Mouse (Mus musculus) liver, embryonic 14.5 days (tissue): ENCODE measurements around the gene Cbln3. TPM values are rescaled to one million over a fixed set of nuclear protein-coding genes. Genes with fewer than 3 reads are reported as not detected.

ENCODE experiments used
- ATAC-seq: fragments of 200-750 bp; cut with Nextera tagmentation; 2 replicates; pipeline ENCODE4 v1.8.0; 2017; ENCODE audit warnings: moderate number of reproducible peaks, mild to moderate bottlenecking, moderate library complexity; ENCODE audit not compliant: insufficient read depth
- DNase-seq, 3 experiments: peaks; one replicate each; pipeline ENCODE4 v3.0.0-alpha.2; 2012 to 2013; ENCODE audit warnings: low read depth in 3 of 3, low spot score in 3 of 3
- H3K27ac ChIP-seq: fragments of 300-500 bp; sonication (generic); 2 replicates; pipeline ENCODE4 v1.5.1; 2014; ENCODE audit warnings: moderate library complexity, mild to moderate bottlenecking, control low read depth, inconsistent platforms
- H3K27me3 ChIP-seq: fragments of 300-500 bp; sonication (generic); 2 replicates; pipeline ENCODE4 v1.6.1; 2014; ENCODE audit warnings: mild to moderate bottlenecking, low read length, moderate library complexity; ENCODE audit not compliant: control insufficient read depth, insufficient read depth
- H3K36me3 ChIP-seq: fragments of 300-500 bp; sonication (generic); replicated peaks from 2 replicates; pipeline ENCODE4 v1.6.1; 2014; ENCODE audit warnings: low read depth; ENCODE audit not compliant: control insufficient read depth, insufficient read depth
- H3K4me1 ChIP-seq, 2 experiments: fragments of 200-500 bp in 1 of 2; fragments of 300-500 bp in 1 of 2; sonication (generic) in 1 of 2; replicated peaks; 2 replicates each; pipeline ENCODE4 v1.6.1; 2012 to 2014; ENCODE audit warnings: antibody characterized with exemption in 1 of 2, inconsistent platforms in 1 of 2, low read length in 1 of 2; ENCODE audit not compliant: control insufficient read depth in 2 of 2, insufficient read depth in 2 of 2
- H3K4me2 ChIP-seq: fragments of 300-500 bp; sonication (generic); 2 replicates; pipeline ENCODE4 v1.6.1; 2014; ENCODE audit warnings: low read depth, mild to moderate bottlenecking, control low read depth, moderate library complexity
- H3K4me3 ChIP-seq, 2 experiments: fragments of 200-500 bp in 1 of 2; fragments of 300-500 bp in 1 of 2; sonication (generic) in 1 of 2; 2 replicates each; pipeline ENCODE4 v1.5.1; 2012 to 2014; ENCODE audit warnings: low read depth in 2 of 2, low read length in 2 of 2, mild to moderate bottlenecking in 2 of 2, control low read depth in 1 of 2, inconsistent platforms in 1 of 2, moderate library complexity in 1 of 2; ENCODE audit not compliant: insufficient read depth in 1 of 2
- H3K9ac ChIP-seq: fragments of 300-500 bp; sonication (generic); replicated peaks from 2 replicates; pipeline ENCODE4 v1.6.1; 2014; ENCODE audit warnings: mild to moderate bottlenecking, control low read depth, moderate library complexity
- H3K9me3 ChIP-seq: fragments of 300-500 bp; sonication (generic); 2 replicates; pipeline ENCODE4 v1.6.1; 2016; ENCODE audit warnings: low read length, mixed read lengths; ENCODE audit not compliant: control insufficient read depth
- CTCF ChIP-seq: IDR thresholded peaks from 2 replicates; pipeline ENCODE4 v1.5.1; 2016; ENCODE audit warnings: antibody characterized with exemption, low read depth, control low read depth
- EP300 ChIP-seq: IDR thresholded peaks from 2 replicates; pipeline ENCODE4 v1.6.1; 2016; ENCODE audit warnings: antibody characterized with exemption, low read depth
- WGBS: fragments of 180-500 bp; shearing (Covaris S2); extraction: QIAGEN DNeasy Blood & Tissue Kit; methylation state at CpG from one replicate; pipeline ENCODE4 v1.1.7; 2014; ENCODE audit not compliant: insufficient replicate concordance; 5-methylcytosine and 5-hydroxymethylcytosine counted together
- polyA plus RNA-seq, 2 experiments: library from polyadenylated mRNA; depleted of rRNA in 1 of 2; stranded (reverse) in 1 of 2; unstranded in 1 of 2; fragments of >200 nt; fragmentation: Nextera tagmentation in 1 of 2; extraction: Ambion mirVana in 1 of 2; gene quantifications; 2 replicates each; pipeline versions ENCODE4 v1.2.1 to v1.2.3; 2012 to 2014

Cbln3 gene
- polyA plus RNA-seq, 2 experiments = 0.06 to 0.15 TPM

GRCm38 (mm10) chr14:55855101-55855561 lies 29.1 kb downstream of the Cbln3 start:
- peak overlapping the region; percentile 69 for H3K4me2 ChIP-seq
- H3K9ac ChIP-seq = no peak overlapping the region
- H3K36me3 ChIP-seq = no peaks in the 10 kb centered on the region
- H3K27me3 ChIP-seq = no peaks in the 10 kb centered on the region
- 7% methylated on average over 4 of the region's 4 CpGs for WGBS
- H3K4me1 ChIP-seq = peaks cover 4 to 27% of the 10 kb centered on the region in 2 experiments
- TF ChIP-seq CTCF (no peak), EP300 (no peak)
- DNase-seq = no peak
- H3K9me3 ChIP-seq = no peaks in the 10 kb centered on the region
- ATAC-seq = peak; percentile 14; the same call in 1 of the 2 replicates
- peak overlapping the region; percentile 55 to 70 for H3K4me3 ChIP-seq
- H3K27ac ChIP-seq = no peak overlapping the region

GRCm38 (mm10) chr14:55854406-55855100 lies 29.6 kb downstream of the Cbln3 start:
- peaks cover 4 to 27% of the 10 kb centered on the region in 2 experiments for H3K4me1 ChIP-seq
- peak overlapping the region; percentile 47; the same call in 1 of the 2 replicates for H3K9ac ChIP-seq
- ATAC-seq = no peak
- H3K27me3 ChIP-seq = no peaks in the 10 kb centered on the region
- WGBS = 6% methylated on average over 9 of the region's 9 CpGs
- DNase-seq = no peak
- H3K36me3 ChIP-seq = no peaks in the 10 kb centered on the region
- H3K4me2 ChIP-seq = peak overlapping the region; percentile 69
- H3K27ac ChIP-seq = no peak overlapping the region
- peak overlapping the region; percentile 55 to 70 for H3K4me3 ChIP-seq
- no peaks in the 10 kb centered on the region for H3K9me3 ChIP-seq
- TF ChIP-seq EP300 (no peak), CTCF (no peak)

GRCm38 (mm10) chr14:55853621-55854285 lies 30.4 kb downstream of the Cbln3 start, which contains the start of gene Nynrin:
Gene Nynrin, plus strand, starts transcription at chr14:55854010.
- Histone ChIP-seq H3K27me3 (no peaks in the 10 kb centered on the region), H3K27ac (no peak within 1 kb of the TSS), H3K4me2 (peak within 1 kb of the TSS; percentile 69), H3K9ac (peak within 1 kb of the TSS; percentile 47; the same call in 1 of the 2 replicates), H3K36me3 (no peaks in the 10 kb centered on the region), H3K4me1 (peaks cover 4 to 27% of the 10 kb centered on the region in 2 experiments), H3K4me3 (peak within 1 kb of the TSS; percentile 55 to 70), H3K9me3 (no peaks in the 10 kb centered on the region)
- TF ChIP-seq EP300 (no peak), CTCF (no peak)
- 3% methylated on average over 30 of the region's 33 CpGs for WGBS
- DNase-seq = no peak
- ATAC-seq = peak; percentile 63

GRCm38 (mm10) chr14:55852646-55853551 lies 31.3 kb downstream of the Cbln3 start:
- peak overlapping the region; percentile 69 for H3K4me2 ChIP-seq
- H3K4me3 ChIP-seq = peak overlapping the region in 1 of 2 experiments; percentile 70; a peak in 1 of 4 replicates
- peaks cover 4 to 27% of the 10 kb centered on the region in 2 experiments for H3K4me1 ChIP-seq
- TF ChIP-seq EP300 (no peak), CTCF (no peak)
- ATAC-seq (peak; percentile 40; the same call in 1 of the 2 replicates), DNase-seq (no peak)
- H3K27ac ChIP-seq = no peak overlapping the region
- no peaks in the 10 kb centered on the region for H3K9me3 ChIP-seq
- H3K9ac ChIP-seq = no peak overlapping the region
- H3K36me3 ChIP-seq = no peaks in the 10 kb centered on the region
- H3K27me3 ChIP-seq = no peaks in the 10 kb centered on the region
- 25% methylated on average over 11 of the region's 11 CpGs for WGBS
